Mouse (Mus musculus): ENCODE data around the gene Ifitm6. TPM values are rescaled to one million over a fixed set of nuclear protein-coding genes. Genes with fewer than 3 reads are reported as not detected.

Gene Ifitm6
- total and polyA plus RNA-seq, 2 experiments from 2014 or later, result 0.83 to 0.99 TPM

- Histone ChIP-seq H3K4me3 (ENCODE audit: low read depth, low read length) (no peak overlapping the region), H3K4me2 (ENCODE audit: low read depth, low read length, poor library complexity, severe bottlenecking) (no peak overlapping the region), H3K4me1 (ENCODE audit: insufficient read depth, low read length) (no peaks in the 10 kb centered on the region), H3K27me3 (ENCODE audit: insufficient read depth, low read length) (no peaks in the 10 kb centered on the region), H3K9ac (replicated peaks; ENCODE audit: low read length, poor library complexity, severe bottlenecking) (no peak overlapping the region), H3K36me3 (ENCODE audit: insufficient read depth, low read length) (no peaks in the 10 kb centered on the region), H3K27ac (ENCODE audit: low read depth, low read length) (no peak overlapping the region), H3K9me3 (ENCODE audit: low read length) (no peaks in the 10 kb centered on the region)
- DNase-seq (ENCODE audit: low spot score), result no peak
- ATAC-seq (ENCODE audit: low FRiP score), result no peak
- 89% methylated on average over 2 of the region's 2 CpGs for WGBS
- no peak for TF ChIP-seq CTCF (IDR thresholded peaks at IDR 0.05)
Observed at GRCm38 (mm10) chr7:141052421-141052820, 34.7 kb upstream of the Ifitm6 start.

GRCm38 (mm10) chr7:141052016-141052415 is 34.3 kb upstream of the Ifitm6 start:
- TF ChIP-seq CTCF (IDR thresholded peaks at IDR 0.05), result no peak
- Histone ChIP-seq H3K4me3 (ENCODE audit: low read depth, low read length) (no peak overlapping the region), H3K27ac (ENCODE audit: low read depth, low read length) (no peak overlapping the region), H3K27me3 (ENCODE audit: insufficient read depth, low read length) (no peaks in the 10 kb centered on the region), H3K36me3 (ENCODE audit: insufficient read depth, low read length) (no peaks in the 10 kb centered on the region), H3K9me3 (ENCODE audit: low read length) (no peaks in the 10 kb centered on the region), H3K4me1 (ENCODE audit: insufficient read depth, low read length) (no peaks in the 10 kb centered on the region), H3K4me2 (ENCODE audit: low read depth, low read length, poor library complexity, severe bottlenecking) (no peak overlapping the region), H3K9ac (replicated peaks; ENCODE audit: low read length, poor library complexity, severe bottlenecking) (no peak overlapping the region)
- 89% methylated on average over 4 of the region's 4 CpGs for WGBS
- ATAC-seq (ENCODE audit: low FRiP score), result no peak
- DNase-seq (ENCODE audit: low spot score), result no peak

DNA sequence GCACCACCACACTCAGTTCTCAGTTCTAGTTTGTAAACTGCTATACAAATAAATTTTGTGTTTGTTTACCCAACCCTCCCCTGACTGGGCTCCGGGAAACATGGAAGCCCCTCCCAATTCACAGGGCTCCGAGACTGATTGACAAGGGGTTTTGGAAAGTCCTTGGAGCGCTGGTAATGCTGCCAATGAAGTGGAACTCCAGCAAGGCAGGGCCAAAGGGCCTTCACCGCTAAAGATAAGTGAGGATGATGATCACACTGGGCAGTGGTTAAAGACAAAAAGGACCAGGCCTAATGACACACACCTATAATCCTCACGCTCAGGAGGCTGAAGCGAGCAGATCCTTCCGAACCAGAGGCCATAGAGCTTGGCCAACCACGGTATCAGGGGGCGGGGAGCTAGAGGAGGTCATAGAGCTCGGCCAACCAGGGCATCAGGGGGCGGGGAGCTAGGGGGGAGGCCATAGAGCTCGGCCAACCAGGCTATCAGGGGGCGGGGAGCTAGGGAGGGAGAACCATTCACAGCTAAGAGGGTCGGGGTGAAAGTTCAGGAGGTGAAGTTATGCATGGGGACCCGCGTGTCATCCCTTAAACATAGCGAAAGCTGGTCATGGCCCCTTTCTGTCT is 33.4 kb upstream of the Ifitm6 start:
- Histone ChIP-seq H3K27ac (ENCODE audit: low read depth, low read length) (no peak overlapping the region), H3K4me2 (ENCODE audit: low read depth, low read length, poor library complexity, severe bottlenecking) (no peak overlapping the region), H3K27me3 (ENCODE audit: insufficient read depth, low read length) (no peaks in the 10 kb centered on the region), H3K9ac (replicated peaks; ENCODE audit: low read length, poor library complexity, severe bottlenecking) (no peak overlapping the region), H3K4me3 (ENCODE audit: low read depth, low read length) (no peak overlapping the region), H3K36me3 (ENCODE audit: insufficient read depth, low read length) (no peaks in the 10 kb centered on the region), H3K9me3 (ENCODE audit: low read length) (no peaks in the 10 kb centered on the region), H3K4me1 (ENCODE audit: insufficient read depth, low read length) (no peaks in the 10 kb centered on the region)
- WGBS, result 67% methylated on average over 17 of the region's 17 CpGs
- ATAC-seq (ENCODE audit: low FRiP score) (no peak), DNase-seq (ENCODE audit: low spot score) (no peak)
- TF ChIP-seq CTCF (IDR thresholded peaks at IDR 0.05), result no peak

- no peak overlapping the region for H3K4me3 ChIP-seq (ENCODE audit: low read depth, low read length)
- 87% methylated on average over 2 of the region's 2 CpGs for WGBS
- H3K9ac ChIP-seq (replicated peaks; ENCODE audit: low read length, poor library complexity, severe bottlenecking), result no peak overlapping the region
- TF ChIP-seq CTCF (IDR thresholded peaks at IDR 0.05), result no peak
- no peaks in the 10 kb centered on the region for H3K27me3 ChIP-seq (ENCODE audit: insufficient read depth, low read length)
- no peaks in the 10 kb centered on the region for H3K36me3 ChIP-seq (ENCODE audit: insufficient read depth, low read length)
- H3K4me2 ChIP-seq (ENCODE audit: low read depth, low read length, poor library complexity, severe bottlenecking), result no peak overlapping the region
- no peaks in the 10 kb centered on the region for H3K4me1 ChIP-seq (ENCODE audit: insufficient read depth, low read length)
- DNase-seq (ENCODE audit: low spot score) (no peak), ATAC-seq (ENCODE audit: low FRiP score) (no peak)
- no peak overlapping the region for H3K27ac ChIP-seq (ENCODE audit: low read depth, low read length)
- no peaks in the 10 kb centered on the region for H3K9me3 ChIP-seq (ENCODE audit: low read length)
Observed at GRCm38 (mm10) chr7:141049326-141049725, 31.6 kb upstream of the Ifitm6 start.

DNA sequence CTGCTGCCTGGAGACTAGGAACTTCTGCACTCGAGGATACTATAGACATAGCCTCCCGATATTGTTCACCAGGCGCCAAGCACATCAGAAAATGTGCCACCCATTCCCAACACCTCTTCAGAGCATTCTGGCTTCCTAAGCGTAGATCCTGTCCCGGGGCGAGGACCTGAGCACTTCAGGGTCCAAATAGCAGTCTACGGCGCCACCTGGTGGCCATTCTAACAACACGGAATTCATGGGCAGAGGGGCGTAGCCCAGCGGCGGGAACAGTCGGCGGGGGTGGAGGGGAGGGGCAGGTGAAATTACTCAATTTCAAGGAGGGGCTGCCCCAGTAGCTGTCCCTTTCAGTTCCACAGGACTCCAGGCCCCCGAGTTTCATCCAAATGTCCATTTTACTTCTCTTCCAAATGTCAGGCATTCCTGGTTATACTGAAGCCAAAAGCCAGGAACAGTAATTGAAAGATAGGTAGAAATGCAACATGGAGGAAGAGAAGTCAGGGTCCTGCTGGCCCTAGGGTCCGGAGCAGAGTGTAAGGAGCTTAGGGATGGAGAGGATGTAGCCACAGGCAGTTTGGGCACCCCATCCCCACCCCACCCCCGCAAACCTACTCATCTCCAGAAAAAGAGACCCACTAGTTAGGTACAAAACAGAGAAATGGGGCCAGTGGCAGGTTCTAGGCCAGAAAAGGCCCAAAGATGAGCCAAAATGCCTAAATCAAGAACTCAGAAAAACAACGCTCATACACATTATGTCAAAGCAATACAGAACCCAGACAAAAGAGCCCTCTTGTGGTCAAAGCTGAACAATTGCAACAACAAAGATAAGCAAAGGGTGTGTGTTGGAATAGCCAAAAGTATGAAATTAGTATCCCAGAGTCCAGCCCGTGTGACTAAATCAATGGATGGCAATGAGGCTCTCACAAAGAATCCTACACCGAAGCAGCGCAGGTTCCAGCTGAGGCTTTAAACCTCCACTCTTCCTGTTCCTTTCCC is 30.8 kb upstream of the Ifitm6 start:
- Histone ChIP-seq H3K9ac (replicated peaks; ENCODE audit: low read length, poor library complexity, severe bottlenecking) (peak overlapping the region; percentile 52), H3K36me3 (ENCODE audit: insufficient read depth, low read length) (no peaks in the 10 kb centered on the region), H3K9me3 (ENCODE audit: low read length) (no peaks in the 10 kb centered on the region), H3K4me1 (ENCODE audit: insufficient read depth, low read length) (no peaks in the 10 kb centered on the region), H3K4me2 (ENCODE audit: low read depth, low read length, poor library complexity, severe bottlenecking) (peak overlapping the region; percentile 87), H3K27ac (ENCODE audit: low read depth, low read length) (peak overlapping the region; percentile 63), H3K4me3 (ENCODE audit: low read depth, low read length) (peak overlapping the region; percentile 38), H3K27me3 (ENCODE audit: insufficient read depth, low read length) (no peaks in the 10 kb centered on the region)
- WGBS, result 8% methylated on average over 21 of the region's 21 CpGs
- ATAC-seq (ENCODE audit: low FRiP score), result peak; percentile 91
- DNase-seq (ENCODE audit: low spot score), result peak; percentile 94
- TF ChIP-seq CTCF (IDR thresholded peaks at IDR 0.05), result peak; percentile 91

All from midbrain, postnatal 0 days (tissue).